Mouse (Mus musculus): ENCODE measurements around the gene Rragc.

DNA sequence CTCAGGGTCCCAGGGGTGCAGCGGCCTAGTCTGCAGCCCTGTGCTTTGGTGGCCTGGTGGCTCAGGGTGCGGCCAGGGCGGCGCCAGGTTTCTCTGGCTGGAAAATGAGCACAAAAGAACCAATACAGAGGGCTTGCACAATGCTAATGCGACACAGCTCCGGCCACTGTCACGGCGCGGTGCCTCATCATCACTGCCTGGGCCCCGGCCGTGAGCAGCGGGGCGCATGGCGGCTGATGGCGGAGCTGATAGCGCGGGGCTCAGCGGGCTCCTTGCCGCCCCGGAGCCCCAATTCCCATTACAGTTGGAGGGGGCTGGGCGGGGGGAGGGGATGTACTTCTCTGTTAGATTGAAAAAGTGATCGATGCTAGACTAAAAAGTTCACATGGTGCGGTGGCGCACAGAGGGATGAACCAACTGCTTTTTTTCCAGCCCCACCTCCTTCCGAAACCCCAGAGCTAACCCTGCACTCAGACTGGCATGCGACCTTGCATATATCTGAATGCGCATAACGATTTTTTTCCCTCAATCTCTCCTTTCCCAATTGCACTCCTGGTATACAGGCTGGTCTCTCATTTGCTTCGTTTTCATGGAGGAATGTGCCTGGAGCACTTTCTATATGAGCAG, 55.3 kb downstream of the Rragc start:
- TF ChIP-seq CTCF (IDR thresholded peaks at IDR 0.05; ENCODE audit: low read depth, low read length), result no peak
- TF ChIP-seq POLR2A (IDR thresholded peaks at IDR 0.05; ENCODE audit: insufficient read depth, low read length), result no peak
